Mouse (Mus musculus) CD4-positive, CD25-positive, alpha-beta regulatory T cell, adult 9 weeks (primary cell): ENCODE data around the gene Ly75. TPM values are rescaled to one million over a fixed set of nuclear protein-coding genes. Genes with fewer than 3 reads are reported as not detected.

ENCODE experiments used
- polyA plus RNA-seq: library from polyadenylated mRNA; unstranded; fragments of 100-300 nt; shearing (Covaris generic); gene quantifications from one replicate; pipeline ENCODE4 v1.2.1, GENCODE M21; 2017

Ly75 gene
- polyA plus RNA-seq, result 50.5 TPM

DNA sequence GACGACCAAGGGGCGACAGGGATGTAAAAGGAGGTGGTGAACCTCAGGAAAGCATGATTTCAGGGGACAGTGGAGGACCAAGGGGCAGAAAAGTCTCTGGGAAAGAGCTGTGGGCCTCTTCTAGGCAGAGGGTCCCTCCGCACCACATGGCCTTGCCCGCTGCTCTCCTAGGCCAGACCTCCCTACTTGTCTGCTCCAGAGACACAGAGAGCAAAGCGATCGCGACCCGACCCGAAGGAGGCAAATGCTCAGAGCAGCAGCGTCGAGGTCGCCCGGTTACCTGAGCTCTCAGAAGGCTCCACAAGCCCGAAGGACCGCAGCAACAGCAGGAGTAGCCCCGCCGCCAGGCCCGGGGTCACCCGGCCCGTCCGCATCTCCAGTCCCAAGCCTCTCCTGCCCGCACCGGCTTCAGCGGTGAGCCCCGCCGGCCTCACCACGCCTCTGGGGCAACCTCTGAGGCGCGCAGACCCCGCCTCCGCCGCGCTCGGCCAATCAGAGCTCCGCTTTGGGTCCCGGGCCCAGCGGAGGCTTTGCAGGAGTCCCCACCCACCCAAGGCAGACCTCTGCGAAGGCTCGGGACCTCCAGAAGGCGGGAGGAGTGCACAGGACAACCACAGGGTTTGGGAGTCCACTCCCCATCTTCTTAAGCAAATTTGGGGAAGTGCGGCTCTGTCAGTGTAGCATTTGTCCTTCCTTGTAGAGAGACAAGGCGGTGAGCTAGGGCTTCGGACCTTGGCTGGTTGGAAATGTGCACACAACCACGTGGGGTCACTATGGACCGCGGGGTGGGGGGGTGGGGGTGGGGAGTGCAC is at the start of gene Ly75:
Ly75 (minus strand) TSS at position 446 of the 812 bp plus-strand sequence.

DNA sequence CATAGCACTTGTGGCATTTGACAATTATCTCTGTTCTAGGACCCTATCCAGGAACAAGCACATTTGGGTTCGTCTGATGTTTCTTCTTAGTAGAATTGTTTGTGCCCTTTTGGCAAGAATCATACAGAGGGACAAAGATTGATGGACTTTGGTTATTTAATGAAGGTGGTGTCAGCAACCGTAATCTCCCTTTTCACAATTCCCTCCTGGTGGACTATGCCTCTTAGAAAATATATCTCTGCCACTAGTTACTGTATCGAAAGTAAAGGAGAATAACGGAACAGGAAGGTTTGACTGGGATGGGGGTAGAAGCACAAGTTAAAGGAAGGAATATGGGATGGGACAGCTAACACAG is 98.7 kb downstream of the Ly75 start, which contains the start of gene Cd302:
Cd302 (minus strand) TSS at position 22 of the 355 bp plus-strand sequence.

Other genes with a start within 250 kb of the Ly75 start
- gene Baz2b, start 173.5 kb downstream of the Ly75 start, polyA plus RNA-seq, result 36.1 TPM
- gene March7, start 173.4 kb downstream of the Ly75 start, polyA plus RNA-seq, result 88.8 TPM
- gene Cd302, start 98.8 kb downstream of the Ly75 start, polyA plus RNA-seq, result 3.3 TPM
- not detected for gene Pla2r1, start 170.0 kb upstream of the Ly75 start, polyA plus RNA-seq